Mouse (Mus musculus): ENCODE data around the gene Sync.

Sync gene

DNA sequence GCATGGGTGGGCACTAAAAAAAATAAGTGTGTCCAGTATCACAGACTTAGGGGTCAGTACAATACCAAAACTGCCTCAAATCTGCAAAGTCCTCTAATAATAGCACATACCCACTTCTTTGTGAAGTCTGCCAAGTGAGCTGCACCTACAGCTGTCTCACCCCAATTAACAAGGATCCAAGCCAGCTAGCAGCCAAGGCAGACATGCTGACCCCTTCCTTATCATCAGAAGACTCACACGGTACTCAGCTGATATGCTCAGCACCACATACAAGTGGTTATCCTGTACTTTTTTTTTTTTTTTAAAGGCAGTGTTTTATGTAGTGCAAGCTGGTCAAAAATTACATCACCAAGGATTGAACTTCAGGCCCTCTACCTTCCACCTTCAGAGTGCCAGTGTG is 16.9 kb downstream of the Sync start:
- no peak for DNase-seq (ENCODE audit: low spot score)

DNA sequence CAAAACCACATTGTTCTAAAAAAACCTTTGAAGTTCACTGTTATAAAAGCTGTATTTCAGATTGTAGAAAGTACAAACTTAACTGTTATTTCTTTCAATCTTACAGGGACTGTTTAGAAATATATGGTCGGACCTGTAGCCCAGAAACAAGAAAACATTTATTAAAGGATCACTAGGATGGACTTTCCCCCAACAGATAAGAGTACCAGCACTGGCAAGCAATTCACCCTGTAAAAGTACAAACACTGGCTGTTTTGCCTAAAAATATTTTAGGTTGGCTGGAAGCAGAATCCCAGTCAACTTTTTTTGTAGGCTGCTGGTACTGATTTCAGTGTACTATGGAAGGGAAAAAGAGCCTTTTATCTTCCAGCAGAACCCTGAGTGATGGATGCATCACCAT is 20.5 kb downstream of the Sync start:
- no peak for DNase-seq (ENCODE audit: low spot score)

DNA sequence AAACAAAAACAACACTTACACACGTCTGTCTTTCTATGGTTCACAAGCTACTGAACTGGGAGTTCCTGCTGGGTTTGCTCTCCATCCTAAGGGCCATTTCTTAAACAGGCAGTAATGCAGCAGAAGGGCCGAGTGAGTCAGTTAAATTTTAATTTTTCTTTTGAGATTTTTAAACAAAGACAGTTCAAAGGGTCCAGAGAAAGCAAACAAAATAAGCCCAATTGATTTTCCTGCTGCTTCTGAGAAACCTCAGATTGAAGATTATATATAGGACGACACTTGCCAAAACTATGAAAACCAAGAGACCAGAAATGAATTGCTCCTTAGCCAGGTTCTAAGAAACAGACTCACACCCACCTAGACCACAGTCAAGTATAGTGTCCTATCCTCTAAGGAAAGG is 26.5 kb downstream of the Sync start:
- DNase-seq (ENCODE audit: low spot score), result no peak

DNA sequence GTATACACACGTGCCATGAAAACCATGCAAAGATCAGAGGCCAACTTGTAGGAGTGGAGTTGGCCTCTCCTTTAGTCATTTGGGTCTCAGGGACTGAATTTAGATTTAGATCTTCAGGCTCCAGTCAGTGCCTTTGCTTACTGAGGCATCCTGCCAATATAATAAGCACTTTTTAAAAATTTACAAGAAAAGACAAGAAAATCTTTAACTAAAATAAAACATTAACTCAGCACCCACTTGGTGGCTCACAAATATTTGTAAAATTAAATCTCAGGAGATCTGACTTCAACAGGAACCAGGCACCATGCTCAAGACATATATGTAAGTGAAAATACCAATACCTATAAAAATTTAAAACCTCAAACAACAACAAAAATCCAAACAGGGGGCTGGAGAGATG is 33.5 kb downstream of the Sync start:
- no peak for DNase-seq (ENCODE audit: low spot score)

DNA sequence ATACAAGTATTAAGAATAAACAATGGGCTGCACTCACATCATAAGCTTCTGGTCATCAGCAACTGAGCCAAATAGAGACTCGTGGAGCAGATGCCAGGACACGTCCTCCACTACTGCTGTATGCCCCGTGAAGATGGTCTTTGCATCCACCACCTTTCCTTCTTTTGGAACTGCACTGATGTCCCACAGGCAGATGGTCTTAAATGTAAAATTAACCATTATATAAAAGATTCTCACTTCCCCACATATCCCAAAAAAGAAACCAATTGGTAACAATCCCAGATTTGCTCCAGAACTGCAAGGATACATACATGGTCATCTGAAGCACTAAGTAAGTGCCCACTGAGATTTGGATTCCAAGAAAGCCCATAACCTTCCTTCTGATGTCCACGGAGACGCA is 34.6 kb downstream of the Sync start:
- DNase-seq (ENCODE audit: low spot score), result no peak

DNA sequence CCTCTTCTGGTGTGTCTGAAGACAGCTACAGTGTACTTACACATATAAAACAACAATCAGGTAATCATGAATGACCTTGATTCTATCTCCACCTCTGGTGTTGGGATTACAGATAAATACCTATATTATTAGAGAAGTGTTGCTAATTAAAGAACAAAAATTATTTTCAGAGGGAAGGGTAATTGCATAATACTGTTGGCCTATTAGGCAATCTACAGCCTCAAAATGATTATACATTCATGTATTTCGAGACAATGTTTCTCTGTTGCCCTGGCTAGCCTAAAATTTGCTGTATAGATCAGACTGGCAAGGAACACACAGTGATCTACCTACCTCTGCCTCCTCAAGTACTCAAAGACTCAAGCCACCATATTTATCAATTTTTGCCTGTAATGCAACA is 36.1 kb downstream of the Sync start:
- DNase-seq (ENCODE audit: low spot score), result no peak

DNA sequence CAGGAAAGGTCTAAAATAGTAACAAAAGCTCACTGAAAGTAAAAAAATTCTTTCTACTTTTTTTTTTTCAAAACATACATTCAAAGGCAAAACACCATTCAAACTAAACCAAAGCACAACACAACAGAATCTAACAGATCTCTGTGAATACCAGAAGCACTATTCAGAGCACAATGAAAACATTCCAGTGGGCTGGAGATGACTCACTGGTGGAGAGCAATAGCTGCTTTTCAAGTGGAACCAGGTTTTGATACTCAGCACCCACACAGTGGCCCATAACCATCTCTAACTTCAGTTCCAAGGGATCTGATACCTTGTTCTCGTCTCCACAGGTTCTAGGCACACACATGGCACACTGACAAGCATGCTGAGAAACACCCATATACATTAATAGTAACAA is 37.3 kb downstream of the Sync start:
- DNase-seq (ENCODE audit: low spot score), result no peak

DNA sequence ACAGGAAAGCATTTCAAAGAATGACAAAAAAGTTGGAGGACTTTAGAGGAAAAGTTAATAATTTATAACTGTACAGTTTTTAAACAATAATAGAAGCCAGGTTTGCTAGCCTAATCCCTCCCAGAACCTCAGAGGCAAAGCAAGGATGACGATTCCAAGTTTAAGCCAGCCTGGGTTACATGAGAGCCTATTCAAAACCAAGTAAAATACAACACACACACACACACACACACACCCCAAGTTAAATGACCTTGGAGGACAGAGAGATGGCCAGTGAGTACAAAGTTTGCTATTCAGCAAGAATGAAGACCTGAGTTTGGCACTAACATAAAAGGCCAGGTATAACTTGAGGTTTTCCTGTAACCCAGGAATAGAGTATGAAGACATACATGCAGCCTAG is 38.8 kb downstream of the Sync start:
- DNase-seq (ENCODE audit: low spot score), result no peak

DNA sequence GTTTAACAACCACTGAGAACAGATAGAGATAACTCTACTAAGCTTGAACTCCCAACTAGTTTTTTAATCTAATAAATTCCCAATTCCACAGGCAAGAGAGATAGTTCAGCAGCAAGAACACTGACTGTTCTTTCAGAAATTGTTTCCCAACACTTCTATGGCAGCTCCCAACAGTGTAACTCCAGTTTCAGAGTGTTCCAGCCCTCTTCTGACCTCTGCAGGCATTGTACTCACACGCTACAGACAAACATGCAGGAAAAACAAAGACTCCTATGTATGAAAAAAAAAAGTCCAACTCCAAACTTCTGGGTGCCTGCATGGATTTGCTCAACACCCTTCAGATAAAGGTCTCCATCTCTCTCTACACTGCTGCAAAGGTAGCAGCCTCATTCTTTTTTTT is 45.4 kb downstream of the Sync start:
- no peak for DNase-seq (ENCODE audit: low spot score)

DNA sequence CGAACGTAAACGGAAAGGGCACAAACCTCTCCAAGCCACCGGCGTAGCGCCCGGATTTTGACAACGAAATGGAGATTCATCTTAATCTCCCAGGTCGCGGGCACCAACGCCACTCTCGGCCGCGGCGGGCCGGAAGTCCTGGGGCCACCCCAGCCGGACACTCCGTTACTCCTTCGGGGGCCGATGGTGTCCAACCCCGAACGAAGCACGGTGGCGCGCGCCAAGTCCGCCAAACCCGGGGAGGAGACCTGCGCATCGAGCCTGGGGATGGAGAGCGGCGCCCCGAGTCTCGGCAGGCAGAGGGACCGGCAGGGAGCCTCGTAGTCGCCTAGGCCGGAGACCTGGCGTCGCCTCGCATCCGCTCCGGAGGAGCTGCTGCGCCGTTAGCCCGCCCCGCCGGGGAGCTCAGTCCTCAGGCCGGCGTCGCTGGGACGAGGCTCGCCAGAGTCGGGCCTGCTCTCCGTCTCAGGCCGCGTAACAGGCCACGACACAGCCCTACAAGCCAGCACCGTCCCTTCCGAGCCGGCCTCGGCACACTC is 47.3 kb downstream of the Sync start:
- no peak for DNase-seq (ENCODE audit: low spot score)

DNA sequence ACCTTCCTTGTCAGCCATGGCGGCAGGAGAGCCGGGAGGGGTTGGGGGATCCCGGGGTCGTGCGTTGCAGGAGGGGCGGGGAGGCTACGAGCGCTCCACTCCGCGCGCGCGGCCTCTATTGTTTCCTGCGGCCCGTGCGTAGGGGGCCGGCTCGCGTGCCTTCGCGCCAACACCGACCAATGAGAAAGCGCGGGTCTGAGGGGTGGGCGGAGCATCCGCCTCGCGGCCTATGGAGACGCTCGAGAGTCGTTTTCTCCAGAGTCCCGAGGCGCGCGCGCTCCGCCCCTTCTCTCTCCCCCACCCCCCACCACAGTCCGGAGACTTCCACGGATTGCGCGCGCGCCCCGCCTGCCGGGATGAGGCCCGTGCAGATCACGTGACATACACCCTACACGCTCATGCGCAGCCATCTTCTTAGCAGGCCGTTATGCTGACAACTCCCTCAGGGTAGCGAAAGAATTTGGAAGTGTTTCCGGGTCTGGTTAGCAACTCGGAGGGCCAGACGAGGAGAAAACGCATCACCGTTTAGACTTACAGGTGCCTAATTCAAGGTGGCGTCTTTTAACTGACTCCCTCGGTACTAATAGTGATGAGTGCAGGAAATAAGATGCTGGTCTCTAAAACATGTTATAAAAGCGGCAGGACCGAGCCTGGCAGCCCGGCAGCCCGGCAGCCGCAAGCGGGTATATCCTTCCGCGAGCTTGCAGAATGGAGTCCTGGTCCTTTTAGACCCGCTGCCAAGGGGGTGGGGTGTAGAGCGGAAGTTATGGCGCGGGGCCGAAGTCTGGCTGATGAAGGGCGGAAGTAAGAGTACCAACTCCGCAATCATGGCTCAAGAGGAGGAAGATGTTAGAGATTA is 48.0 kb downstream of the Sync start, which contains the start of the genes Rbbp4 and Zbtb8os:
Rbbp4 (minus strand) TSS at position 155 of the 859 bp plus-strand sequence.
Zbtb8os (plus strand) TSS at position 480 of the 859 bp plus-strand sequence.
- peak; percentile 99 for DNase-seq (ENCODE audit: low spot score)

DNA sequence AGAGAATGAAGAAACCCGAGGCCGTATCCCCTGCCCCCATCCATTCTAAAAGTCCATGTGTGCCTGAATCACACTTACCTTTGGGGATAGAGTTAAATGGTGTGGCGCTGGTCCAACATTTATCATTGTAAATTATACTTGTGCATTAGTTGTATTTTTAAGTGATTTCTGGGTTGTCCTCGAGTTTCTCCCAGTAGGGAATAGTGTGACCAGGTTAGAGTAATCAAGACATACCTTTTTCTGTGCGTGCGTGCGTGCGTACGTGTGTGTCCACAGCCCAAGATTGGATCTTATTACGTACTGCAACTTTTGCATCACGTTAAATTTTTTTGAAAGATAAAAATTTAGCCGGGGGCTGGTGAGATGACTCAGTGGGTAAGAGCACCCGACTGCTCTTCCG is 48.9 kb downstream of the Sync start:
- DNase-seq (ENCODE audit: low spot score), result no peak

DNA sequence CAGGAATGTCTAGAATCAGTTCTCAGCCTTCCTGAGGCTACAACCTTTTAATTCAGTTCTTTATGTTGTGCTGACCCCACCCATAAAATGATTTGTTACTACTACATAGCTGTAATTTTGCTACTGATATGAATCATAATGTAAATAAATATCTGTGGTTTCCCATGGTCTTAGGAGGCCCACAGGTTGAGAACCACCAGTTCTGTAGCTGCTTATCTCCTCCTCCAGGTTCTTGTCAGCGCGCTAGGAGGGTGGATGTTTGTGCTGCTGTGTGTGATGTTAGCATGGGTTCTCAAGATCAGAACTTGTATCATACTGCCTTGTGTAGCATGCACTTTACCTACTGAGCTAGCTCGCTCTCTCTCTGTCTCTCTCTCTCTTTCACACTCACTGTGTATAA is 52.3 kb downstream of the Sync start:
- no peak for DNase-seq (ENCODE audit: low spot score)

DNA sequence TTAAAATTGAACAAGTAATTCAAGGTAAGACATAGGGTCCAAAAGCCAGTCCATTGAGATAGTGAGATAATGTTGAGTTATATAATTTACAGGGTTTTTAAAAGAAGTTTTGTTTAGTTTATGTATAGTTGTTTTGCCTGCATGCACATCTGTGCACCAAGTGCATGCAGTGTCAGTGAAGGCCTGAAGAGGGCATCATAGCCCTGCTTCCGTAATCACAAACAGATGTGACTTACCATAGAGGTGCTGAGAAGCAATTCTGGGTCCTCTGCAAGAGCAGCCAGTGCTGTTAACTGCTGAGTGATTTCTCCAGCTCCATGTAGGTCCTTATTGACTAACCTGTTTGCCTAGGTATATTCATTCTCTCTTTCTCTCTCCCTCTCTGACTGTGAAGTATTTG is 54.5 kb downstream of the Sync start:
- DNase-seq (ENCODE audit: low spot score), result no peak

DNA sequence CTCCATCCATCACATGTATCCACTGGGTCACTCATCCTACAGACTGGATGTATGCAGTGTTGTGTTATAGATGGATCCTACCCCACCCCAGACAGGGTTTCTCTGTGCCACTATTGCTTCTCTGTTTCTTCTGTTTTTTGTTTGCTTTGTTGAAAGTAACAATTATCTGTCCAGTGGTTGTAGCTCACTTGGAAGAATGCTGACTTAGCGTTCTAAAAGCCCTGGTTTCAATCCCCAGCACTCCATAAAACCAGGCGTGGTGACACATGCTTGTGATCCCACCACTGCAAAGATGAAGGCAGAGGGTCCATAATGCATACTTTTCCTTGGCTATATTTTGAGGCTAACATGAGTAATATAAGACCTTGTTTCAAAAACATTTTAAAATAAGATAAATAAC is 55.3 kb downstream of the Sync start:
- no peak for DNase-seq (ENCODE audit: low spot score)

DNA sequence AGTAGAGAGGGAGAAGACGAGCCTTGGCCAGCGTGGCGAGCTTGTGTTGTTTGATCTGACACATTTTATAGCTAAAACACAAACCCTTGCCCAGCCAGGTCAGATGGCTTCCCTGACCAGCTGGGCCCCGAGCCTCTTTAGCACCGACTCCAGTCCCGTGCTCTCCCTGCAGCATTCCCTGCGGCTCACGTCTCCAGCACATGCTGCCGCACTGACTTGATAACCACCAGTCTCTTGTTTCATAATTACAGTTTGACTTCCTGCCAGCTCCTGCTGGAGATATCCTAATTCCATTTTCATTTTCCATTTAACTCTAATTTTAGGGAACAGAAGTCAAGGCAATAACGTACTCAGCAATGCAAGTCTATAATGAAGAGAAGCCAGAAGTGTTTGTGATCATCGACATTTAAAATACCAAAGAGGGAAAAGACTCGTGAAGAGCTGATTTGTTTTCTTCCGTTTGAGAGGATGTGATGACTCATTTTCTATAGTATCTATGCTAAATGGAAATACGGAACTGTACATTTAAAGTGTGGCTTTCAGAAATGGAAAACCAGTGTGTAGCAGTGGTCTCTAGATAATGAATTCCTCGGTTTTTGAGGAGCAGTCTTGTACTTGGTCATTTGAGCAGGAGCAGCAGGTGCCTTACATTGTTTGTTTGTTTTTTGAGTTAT is 59.2 kb downstream of the Sync start:
- no peak for DNase-seq (ENCODE audit: low spot score)

DNA sequence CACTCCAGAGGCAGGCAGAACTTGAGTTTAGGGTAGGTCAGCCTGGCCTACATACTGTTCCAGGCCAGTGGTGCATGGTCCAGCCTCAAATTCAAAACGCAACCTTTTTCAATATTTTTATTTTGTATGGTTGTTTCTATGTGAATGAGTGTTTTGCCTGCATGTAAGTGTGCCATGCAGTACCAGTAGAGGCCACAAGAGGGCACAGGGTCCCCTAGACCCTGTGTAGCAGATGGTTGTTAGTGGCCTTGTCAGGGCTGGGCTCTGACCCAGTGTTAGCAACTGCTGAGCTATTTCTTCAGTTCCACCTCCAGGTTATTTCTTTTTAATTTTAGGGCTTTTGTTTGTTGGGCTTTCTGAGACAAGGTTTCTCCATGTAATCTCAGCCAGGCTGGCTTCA is 63.2 kb downstream of the Sync start:
- peak; percentile 59 for DNase-seq (ENCODE audit: low spot score)

DNA sequence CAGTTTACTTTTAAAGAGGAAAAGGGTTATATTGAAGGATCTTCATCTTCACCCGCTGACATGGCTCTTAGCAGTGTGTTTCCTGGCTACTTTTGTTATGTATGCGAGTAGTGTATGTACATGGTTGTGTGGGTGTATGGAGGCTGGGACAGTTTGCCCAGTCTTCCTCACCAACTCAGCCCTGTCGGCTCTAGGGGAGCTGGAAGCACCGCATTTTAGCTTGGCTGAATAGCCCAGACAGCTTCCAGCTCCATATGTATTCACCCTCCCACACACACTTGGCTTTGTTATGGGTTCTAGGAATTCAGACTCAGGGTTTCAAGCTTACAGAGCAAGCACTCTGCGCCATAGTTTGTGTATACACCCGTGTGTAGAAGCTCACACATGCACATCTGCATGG is 63.7 kb downstream of the Sync start:
- no peak for DNase-seq (ENCODE audit: low spot score)

DNA sequence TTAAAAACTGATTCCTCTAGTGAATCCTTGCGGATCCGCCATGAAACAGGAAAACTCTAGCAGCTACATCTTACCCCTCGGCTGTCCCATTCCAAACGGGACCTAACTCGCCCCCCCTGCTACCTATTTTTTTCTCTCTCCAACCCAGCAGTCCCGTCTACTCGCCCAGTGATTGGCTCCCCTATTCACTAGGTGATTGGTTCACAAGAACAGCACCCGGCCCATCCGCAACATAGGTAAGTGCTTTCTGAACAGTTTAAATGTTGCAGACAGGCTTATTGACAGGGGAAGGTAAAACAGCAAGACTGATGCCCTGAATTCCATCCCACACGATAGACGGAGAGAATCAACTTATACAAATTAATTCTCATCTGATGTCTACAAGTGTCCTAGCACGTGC is 65.8 kb downstream of the Sync start:
- DNase-seq (ENCODE audit: low spot score), result no peak

DNA sequence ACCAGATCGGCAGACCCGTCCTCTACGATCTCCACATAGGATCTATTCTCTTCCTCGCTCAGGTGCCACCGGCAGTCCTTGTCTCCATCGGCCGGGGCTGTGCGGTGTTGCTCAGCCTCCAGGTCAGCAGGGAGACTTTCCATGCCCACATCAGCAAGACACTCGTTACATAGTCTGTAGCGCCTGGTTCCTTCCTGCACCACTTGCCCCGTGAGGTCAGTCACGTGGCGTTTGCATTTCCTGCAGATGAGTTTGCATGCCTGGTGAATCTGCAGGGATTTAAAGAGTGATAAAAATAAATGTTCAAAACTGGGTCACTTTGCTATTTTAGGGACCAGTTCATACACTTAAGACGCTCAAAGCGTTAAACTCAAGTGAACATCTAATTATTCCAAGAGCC is 66.8 kb downstream of the Sync start:
- no peak for DNase-seq (ENCODE audit: low spot score)

DNA sequence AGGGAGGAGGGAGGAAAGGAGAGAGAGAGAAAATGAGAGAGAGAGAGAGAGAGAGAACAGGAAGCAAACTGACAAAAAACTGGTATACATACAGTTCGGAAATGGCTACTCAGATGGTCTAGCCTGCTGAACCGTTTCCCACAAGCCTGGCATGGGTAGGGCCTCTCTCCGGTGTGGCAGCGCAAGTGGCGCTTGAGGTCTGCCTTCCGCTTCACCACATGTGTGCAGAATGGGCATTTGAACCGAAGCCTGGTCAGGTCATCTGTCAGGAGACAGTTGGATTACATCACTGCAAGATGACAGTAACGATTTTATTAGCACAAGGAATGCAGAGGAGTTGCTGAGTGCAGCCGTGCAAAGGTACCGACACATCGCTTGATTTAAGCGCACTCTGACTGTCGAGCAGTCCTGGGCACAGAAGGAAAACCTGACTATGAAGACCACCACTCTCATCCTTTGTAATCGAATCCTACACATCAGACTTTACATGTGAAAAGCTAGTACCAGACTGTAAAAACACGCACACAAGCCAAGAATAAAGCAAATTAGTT is 70.3 kb downstream of the Sync start:
- DNase-seq (ENCODE audit: low spot score), result no peak
